Mouse (Mus musculus) erythroblast, embryonic 14.5 days (primary cell): ENCODE measurements around the gene Sdk2.

Source experiments
- GATA1 ChIP-seq: IDR thresholded peaks from 2 replicates; pipeline ENCODE4 v1.6.1; 2012; ENCODE audit warnings: low read length, inconsistent platforms, mixed read lengths
- TAL1 ChIP-seq: IDR thresholded peaks from 3 replicates; pipeline ENCODE4 v1.6.1; 2012; ENCODE audit warnings: low read length, inconsistent platforms, mixed read lengths

DNA sequence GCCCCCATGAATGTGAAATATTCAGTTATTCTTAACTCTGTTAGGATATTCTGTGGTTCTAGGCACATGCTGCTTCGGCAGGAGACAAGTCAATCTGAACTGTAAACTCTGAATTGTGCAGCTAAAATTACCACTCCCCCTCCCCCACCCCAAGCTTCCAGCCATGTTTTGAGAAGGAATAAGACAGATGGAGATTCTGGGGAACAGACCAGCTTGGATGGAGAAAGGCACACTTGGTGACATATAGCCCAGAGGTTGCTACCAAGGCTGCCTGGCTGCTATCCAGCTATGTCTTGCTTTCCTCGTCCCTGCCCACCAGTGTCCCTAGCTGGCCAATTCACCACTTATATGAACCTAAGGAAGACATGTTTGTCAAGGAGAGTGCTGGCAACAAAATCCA lies 284.8 kb downstream of the Sdk2 start:
- no peak for TF ChIP-seq GATA1
- no peak for TF ChIP-seq TAL1
